Mouse (Mus musculus) embryonic facial prominence, embryonic 10.5 days (tissue): ENCODE measurements at regions not wholly inside any gene's neighbourhood (a gene's known extent, or its start where the extent isn't known, plus 50 kb on each side); places are given as distances from the start of the nearest gene placed in this dataset.
A peak's percentile ranks its signal among the peaks of the same experiment; 100 is the strongest.

ENCODE experiments used
- DNase-seq: peaks from one replicate; pipeline ENCODE4 v3.0.0-alpha.2; 2017; ENCODE audit warnings: low spot score
- H3K27ac ChIP-seq: fragments of 300-500 bp; sonication (generic); replicated peaks from 2 replicates; pipeline ENCODE4 v1.5.1; 2016; ENCODE audit warnings: mild to moderate bottlenecking
- H3K27me3 ChIP-seq: fragments of 300-500 bp; sonication (generic); replicated peaks from 2 replicates; pipeline ENCODE4 v1.6.1; 2016; ENCODE audit warnings: low read depth, mild to moderate bottlenecking; ENCODE audit not compliant: poor library complexity, severe bottlenecking
- H3K36me3 ChIP-seq: fragments of 300-500 bp; sonication (generic); replicated peaks from 2 replicates; pipeline ENCODE4 v1.6.1; 2016; ENCODE audit warnings: mild to moderate bottlenecking, moderate library complexity
- H3K4me1 ChIP-seq: fragments of 300-500 bp; sonication (generic); 2 replicates; pipeline ENCODE4 v1.6.1; 2016
- H3K4me3 ChIP-seq: fragments of 300-500 bp; sonication (generic); 2 replicates; pipeline ENCODE4 v1.5.1; 2016; ENCODE audit warnings: mild to moderate bottlenecking, moderate library complexity
- H3K9me3 ChIP-seq: fragments of 300-500 bp; sonication (generic); 2 replicates; pipeline ENCODE4 v1.6.1; 2016; ENCODE audit warnings: mild to moderate bottlenecking
- whole genome bisulfite sequencing: fragments of 180-500 bp; shearing (Covaris S2); methylation state at CpG from one replicate; pipeline ENCODE4 v1.1.7; 2016; 5-methylcytosine and 5-hydroxymethylcytosine counted together

DNA sequence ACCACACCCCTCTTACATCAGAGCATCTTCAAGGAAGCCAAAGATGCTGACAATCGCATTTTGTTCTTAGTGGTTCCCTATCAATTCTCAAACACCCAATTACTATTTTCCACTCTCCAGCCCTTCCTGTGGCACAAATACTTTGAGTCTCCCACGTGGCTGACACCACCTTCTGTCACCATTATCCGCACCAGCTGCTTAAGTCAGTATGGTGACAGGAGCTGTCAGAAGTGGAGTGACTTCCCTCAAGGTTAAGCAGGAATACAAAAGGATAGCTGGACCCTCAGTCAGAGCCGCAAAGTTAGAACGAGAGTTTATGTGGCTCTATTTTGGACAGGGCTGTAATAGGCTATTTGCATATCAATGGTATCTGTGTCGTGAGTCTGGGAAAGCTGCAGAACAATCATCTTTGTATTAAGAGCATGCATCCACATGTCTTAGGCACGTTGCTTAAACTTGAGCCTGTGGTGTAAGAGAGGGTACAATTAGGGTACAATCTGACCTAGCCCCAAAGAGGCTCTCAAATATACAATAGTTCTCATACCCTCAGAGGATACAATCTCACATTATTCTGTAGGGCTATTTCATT lies 155.5 kb upstream of the Slco3a1 start:
- 58% methylated on average over 7 of the region's 7 CpGs for WGBS
- DNase-seq = no peak

DNA sequence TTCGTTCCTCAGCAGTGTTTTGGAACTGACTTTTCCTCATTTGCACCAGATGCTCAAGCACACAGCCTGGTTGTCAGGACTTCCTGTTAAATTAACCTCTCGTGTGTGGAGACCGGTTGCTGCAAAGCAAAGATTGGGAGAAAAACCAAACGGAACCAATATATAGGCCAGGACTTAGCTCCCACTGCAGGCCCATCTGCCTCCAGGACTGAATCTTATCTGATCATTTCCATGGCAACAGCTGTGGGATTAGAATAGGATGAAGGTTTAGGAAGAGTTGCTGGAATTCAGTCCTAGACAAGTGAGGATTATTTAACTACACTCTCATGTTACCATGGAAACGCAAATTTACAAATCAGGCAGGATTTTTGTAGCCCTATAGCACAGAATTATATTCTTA lies 154.4 kb upstream of the Slco3a1 start:
- no peaks in the 10 kb centered on the region for H3K36me3 ChIP-seq
- H3K4me1 ChIP-seq = peaks cover 12% of the 10 kb centered on the region
- H3K27ac ChIP-seq = no peak overlapping the region; the same call in 1 of the 2 replicates
- DNase-seq = peak; percentile 19
- WGBS = 43% methylated on average over 5 of the region's 5 CpGs
- H3K4me3 ChIP-seq = no peak overlapping the region
- H3K27me3 ChIP-seq = no peaks in the 10 kb centered on the region
- no peaks in the 10 kb centered on the region for H3K9me3 ChIP-seq

More for the DNA sequence above, 155.5 kb upstream of the Slco3a1 start:
- Histone ChIP-seq H3K27me3 (no peaks in the 10 kb centered on the region), H3K27ac (no peak overlapping the region), H3K4me1 (peaks cover 12% of the 10 kb centered on the region), H3K9me3 (no peaks in the 10 kb centered on the region), H3K4me3 (no peak overlapping the region), H3K36me3 (no peaks in the 10 kb centered on the region)

DNA sequence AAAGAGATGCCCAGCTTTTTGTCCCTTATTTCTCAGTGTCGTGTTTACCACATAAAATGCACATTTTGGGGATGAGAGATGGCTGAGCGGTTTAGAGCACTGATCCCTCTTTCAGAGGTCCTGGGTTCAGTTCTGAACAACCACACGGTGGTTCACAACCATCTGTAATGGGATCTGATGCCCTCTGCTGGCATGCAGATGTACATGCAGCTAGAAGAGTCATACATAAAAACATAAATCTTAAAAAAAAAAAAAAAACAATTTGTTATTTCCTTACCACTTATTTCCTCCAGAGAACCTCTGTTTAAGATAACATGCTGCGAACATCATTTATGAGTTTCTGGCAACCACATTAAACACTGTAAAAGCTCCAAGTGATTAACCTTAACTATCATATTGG lies 149.0 kb upstream of the Slco3a1 start:
- Histone ChIP-seq H3K9me3 (no peaks in the 10 kb centered on the region), H3K4me3 (no peak overlapping the region), H3K36me3 (no peaks in the 10 kb centered on the region), H3K4me1 (peaks cover 3% of the 10 kb centered on the region), H3K27me3 (no peaks in the 10 kb centered on the region), H3K27ac (no peak overlapping the region)
- DNase-seq = no peak
- 71% methylated on average over 4 of the region's 4 CpGs for WGBS

DNA sequence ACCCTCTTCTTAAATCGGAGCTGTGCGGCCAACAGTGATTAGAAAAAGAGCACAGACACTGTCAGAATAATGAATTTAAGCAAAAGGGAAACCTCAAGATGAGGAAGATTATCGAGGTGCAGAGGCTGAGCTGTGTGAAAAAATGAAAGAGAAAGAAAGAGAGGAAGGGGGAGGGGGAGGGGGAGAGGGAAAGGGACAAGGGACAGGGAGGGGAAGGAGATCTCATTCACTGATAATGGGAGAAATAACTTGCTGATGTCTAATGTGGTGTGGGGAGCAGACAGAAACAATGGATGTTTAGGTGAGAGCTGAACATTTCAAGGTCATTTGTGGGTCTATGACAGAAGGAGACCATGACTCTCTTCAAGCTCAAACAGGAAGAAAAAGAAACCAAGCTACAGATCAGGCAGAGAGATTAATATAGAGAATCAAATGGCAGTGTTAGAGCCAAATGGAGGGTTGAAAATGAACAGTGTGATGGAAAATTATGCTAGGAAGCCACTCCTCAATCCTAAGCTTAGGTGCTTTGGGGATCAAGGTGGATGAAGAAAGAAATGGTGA lies 143.3 kb upstream of the Slco3a1 start:
- Histone ChIP-seq H3K36me3 (no peaks in the 10 kb centered on the region), H3K9me3 (no peaks in the 10 kb centered on the region), H3K4me3 (no peak overlapping the region), H3K27me3 (no peaks in the 10 kb centered on the region), H3K27ac (no peak overlapping the region), H3K4me1 (no peaks in the 10 kb centered on the region)
- DNase-seq = no peak
- WGBS = 85% methylated on average over 3 of the region's 3 CpGs

DNA sequence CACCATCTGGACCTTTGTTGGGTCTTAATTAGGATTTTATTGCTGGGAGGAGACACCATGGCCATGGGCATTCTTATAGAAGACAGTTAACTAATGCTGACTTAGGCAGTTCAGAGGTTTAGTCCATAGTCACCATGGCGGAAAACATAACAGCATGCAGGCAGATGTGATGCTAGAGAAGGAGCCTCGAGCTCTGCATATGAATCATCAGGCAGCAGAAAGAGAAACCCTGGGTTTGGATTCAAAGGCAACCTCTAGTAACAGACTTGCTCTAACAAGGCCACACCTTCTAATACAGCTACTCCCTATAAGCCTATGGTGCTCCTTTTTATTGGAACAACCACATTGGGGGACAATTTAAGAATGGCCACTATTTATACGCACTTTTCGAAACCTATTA lies 141.7 kb upstream of the Slco3a1 start:
- H3K4me3 ChIP-seq = no peak overlapping the region
- WGBS = 89% methylated on average over 4 of the region's 4 CpGs
- no peak for DNase-seq

DNA sequence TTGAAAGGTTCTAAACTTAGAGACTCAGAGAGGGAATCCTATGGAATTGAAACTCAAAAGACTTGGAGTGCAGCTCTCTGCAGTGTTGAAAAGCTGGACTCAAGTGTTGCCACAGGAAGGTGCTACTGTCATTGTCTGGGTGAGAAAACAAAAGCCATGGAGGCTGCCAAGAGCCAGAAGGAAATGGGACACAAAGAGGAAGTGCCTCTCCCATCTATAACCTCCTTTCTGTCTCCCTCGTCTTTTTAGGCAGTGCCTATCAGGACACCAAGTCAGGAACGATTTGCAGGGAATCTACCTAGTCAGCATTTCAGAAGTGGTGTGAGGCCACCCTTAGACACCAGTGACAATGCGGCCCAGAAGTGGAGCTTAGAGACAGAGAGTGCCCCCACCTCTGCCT lies 138.5 kb upstream of the Slco3a1 start:
- H3K36me3 ChIP-seq = no peaks in the 10 kb centered on the region
- no peaks in the 10 kb centered on the region for H3K27me3 ChIP-seq
- WGBS = 67% methylated on average over 3 of the region's 3 CpGs
- DNase-seq = no peak
- H3K27ac ChIP-seq = no peak overlapping the region
- H3K4me1 ChIP-seq = peaks cover 2% of the 10 kb centered on the region
- H3K9me3 ChIP-seq = no peaks in the 10 kb centered on the region
- H3K4me3 ChIP-seq = no peak overlapping the region

More for the DNA sequence above, 141.7 kb upstream of the Slco3a1 start:
- H3K36me3 ChIP-seq = no peaks in the 10 kb centered on the region
- H3K27ac ChIP-seq = no peak overlapping the region
- no peaks in the 10 kb centered on the region for H3K27me3 ChIP-seq
- H3K4me1 ChIP-seq = no peaks in the 10 kb centered on the region
- H3K9me3 ChIP-seq = no peaks in the 10 kb centered on the region

DNA sequence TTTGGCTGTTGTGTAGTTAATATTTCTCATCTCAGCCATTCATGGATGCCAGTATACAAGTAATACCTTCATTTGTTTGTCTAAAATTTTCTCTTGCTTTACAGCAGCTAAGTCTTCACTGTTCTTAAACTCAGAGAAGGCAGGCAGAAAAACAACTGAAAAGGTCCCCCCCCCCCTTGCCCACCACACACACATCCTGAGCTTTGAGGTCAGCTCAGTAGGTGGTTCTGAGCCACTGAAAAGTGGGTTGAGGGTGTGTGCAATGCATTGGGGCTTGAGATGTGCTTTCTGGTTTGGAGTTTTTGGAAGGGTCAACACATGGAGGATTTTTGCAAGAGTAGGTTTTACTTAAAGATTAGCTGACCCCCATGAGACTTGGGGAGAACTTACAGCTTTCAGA lies 136.1 kb upstream of the Slco3a1 start:
- Histone ChIP-seq H3K27me3 (no peaks in the 10 kb centered on the region), H3K36me3 (no peaks in the 10 kb centered on the region), H3K9me3 (no peaks in the 10 kb centered on the region), H3K4me1 (peaks cover 12% of the 10 kb centered on the region), H3K4me3 (no peak overlapping the region), H3K27ac (no peak overlapping the region)
- DNase-seq = no peak

DNA sequence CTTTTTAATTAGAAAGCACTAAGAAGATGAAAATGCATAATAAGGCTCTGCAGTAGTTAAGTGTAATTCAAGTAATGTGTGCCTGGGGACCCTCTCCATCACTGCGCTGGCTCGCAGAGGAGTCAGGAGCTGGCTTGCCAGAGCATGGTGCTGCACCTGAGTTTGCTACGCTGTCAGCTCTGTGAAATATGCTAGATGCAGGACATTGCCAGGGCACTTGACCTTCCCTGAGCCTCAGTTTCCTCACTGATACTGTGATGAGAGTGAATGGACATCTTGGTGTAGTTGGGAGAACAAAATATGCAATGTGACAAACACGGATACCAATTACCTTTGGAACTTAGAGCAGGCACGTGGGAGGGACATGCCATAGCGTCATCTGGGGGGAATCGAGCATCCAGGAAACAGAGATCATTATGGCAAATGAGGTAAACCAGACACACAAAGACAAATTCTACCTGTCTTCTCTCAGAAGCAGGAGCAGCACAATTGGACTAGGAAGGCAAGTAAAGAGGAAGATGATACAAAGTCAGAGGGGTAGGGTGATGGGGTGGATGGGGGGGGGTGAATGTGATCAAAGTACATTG lies 133.6 kb upstream of the Slco3a1 start:
- H3K4me3 ChIP-seq = no peak overlapping the region
- no peaks in the 10 kb centered on the region for H3K36me3 ChIP-seq
- H3K4me1 ChIP-seq = peaks cover 12% of the 10 kb centered on the region
- H3K9me3 ChIP-seq = no peaks in the 10 kb centered on the region
- 67% methylated on average over 7 of the region's 7 CpGs for WGBS
- peak; percentile 8 for DNase-seq
- H3K27ac ChIP-seq = no peak overlapping the region
- H3K27me3 ChIP-seq = no peaks in the 10 kb centered on the region

DNA sequence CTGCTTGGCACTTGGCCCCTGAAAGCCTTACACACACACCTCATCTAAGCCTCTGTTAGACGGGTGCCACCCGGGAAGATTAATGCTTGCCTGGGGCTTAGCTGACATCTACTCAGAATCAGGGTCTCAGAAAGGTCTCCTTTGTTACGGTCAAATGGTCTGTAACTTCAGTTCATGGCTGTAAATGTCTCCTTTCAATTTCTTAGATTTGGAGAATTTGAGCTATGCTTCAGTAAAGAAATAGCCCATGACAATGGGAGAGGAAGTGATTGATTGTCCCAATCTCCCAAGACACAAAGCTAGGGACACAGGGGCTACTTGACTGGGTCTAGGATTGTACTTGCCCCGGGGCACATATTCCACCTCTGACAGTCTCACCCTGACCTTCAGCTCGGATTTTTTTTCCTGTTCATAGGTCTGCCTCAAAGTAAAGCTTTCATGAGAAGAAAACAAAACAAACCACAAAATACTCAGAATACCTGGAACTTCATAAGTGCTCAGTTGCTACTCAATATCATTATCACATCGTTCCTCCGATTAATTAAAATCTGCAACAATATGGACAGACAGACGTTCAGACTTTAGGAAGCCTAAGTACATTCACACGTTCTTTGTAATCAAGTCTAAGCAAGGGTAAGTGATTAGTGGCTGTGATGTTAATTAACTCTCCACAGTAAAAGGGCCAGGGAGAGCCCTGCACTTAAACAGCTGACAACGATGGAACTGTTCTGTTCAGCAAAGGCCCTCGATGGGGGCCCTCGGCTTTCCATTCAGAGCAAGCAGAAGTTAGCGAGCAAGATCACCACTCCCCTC lies 132.9 kb upstream of the Slco3a1 start:
- H3K27me3 ChIP-seq = no peaks in the 10 kb centered on the region
- H3K4me1 ChIP-seq = peaks cover 12% of the 10 kb centered on the region
- H3K36me3 ChIP-seq = no peaks in the 10 kb centered on the region
- no peaks in the 10 kb centered on the region for H3K9me3 ChIP-seq
- no peak for DNase-seq
- no peak overlapping the region for H3K4me3 ChIP-seq
- no peak overlapping the region for H3K27ac ChIP-seq
- 51% methylated on average over 13 of the region's 13 CpGs for WGBS

DNA sequence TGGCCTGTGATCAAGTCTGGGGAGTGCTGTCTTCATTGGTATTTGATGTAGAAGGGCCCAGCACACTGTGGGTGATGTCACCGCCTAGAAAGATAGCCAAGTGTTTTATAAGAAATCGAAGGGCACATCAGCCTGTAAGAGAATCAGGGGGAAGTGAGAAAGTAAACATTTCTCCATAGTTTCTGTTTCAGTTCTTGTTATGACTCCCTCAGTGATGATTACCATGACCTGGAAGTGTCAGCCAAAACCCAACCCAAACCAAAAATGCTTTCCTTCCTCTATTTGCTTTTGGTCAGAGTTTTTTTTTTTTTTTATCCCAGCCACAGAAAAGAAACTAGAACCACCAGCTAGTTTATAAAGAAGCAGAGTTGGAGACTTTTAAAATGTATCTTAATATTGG lies 129.4 kb upstream of the Slco3a1 start:
- Histone ChIP-seq H3K27ac (no peak overlapping the region), H3K27me3 (no peaks in the 10 kb centered on the region), H3K9me3 (no peaks in the 10 kb centered on the region), H3K4me3 (no peak overlapping the region), H3K36me3 (no peaks in the 10 kb centered on the region), H3K4me1 (peaks cover 12% of the 10 kb centered on the region)
- 83% methylated on average over 2 of the region's 2 CpGs for WGBS
- no peak for DNase-seq

DNA sequence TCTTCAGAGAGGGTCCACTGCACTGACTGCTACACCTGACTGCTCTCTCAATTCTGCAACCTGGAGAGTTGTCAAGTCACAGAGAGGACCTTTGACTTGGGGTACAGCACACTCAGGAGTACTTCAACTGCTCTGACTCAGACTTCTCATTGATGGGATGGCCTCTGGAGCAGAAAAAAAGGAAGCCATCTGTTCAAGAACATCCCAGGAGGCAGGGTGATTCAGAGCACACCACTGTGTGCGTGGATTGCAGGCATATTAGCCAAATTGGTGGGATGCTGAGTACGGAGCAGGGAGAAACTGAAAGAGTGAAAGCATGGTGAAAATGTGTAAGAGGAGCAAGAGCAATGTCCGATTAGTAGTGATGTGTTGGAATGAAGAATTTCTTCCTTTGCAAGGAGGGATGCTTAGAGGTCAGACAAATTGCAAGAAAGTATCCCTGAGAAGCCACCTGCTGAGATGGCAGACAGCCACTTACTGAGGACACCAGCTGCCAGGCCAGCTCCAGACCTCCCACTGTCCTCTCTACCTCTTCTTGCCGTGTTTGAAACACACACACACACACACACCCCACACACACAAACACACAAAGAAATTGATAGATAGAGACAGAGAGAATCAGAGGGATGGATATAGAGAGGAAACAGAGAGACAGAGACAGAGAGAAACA lies 119.2 kb upstream of the Slco3a1 start:
- 79% methylated on average over 4 of the region's 4 CpGs for WGBS
- Histone ChIP-seq H3K36me3 (no peaks in the 10 kb centered on the region), H3K9me3 (no peaks in the 10 kb centered on the region)

DNA sequence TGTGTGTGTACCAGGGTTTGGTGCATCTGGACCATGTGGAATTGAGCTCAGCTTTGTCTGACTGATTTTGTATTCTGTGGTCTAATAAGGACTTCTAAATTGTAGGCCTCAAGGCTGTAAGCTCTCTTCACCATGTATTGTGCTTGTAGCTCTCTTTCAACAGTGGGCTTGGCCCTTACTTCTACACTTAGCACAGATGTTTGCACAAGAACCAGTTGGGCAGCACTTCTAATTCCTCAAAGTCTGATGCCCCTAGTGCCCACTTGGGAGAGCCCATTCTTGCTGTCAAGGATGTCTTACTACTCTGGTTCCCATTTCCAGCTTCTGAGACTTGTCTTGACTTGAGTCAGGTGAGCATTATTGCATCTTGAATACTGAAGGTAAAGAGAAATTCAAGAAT lies 114.5 kb upstream of the Slco3a1 start:
- Histone ChIP-seq H3K4me1 (no peaks in the 10 kb centered on the region), H3K4me3 (no peak overlapping the region), H3K9me3 (no peaks in the 10 kb centered on the region), H3K27ac (no peak overlapping the region), H3K27me3 (no peaks in the 10 kb centered on the region), H3K36me3 (no peaks in the 10 kb centered on the region)
- DNase-seq = no peak

More for the DNA sequence above, 119.2 kb upstream of the Slco3a1 start:
- Histone ChIP-seq H3K27ac (no peak overlapping the region), H3K4me1 (no peaks in the 10 kb centered on the region), H3K27me3 (no peaks in the 10 kb centered on the region), H3K4me3 (no peak overlapping the region)
- DNase-seq = no peak
